Mouse (Mus musculus): Measurements from ENCODE around the gene Hoxb6. TPM values are rescaled to one million over a fixed set of nuclear protein-coding genes. Genes with fewer than 3 reads are reported as not detected.

Gene Hoxb6
- total RNA-seq, 2 experiments from 2014 or later: 0.43 to 0.75 TPM

GRCm38 (mm10) chr11:96281855-96282570 is 10.3 kb upstream of the Hoxb6 start, which contains the start of gene Hoxb8:
Hoxb8 (plus strand) TSS chr11:96281905.
- DNase-seq: no peak
- intact Hi-C loops (cut with DNase I; ENCODE audit: low total_unique reads): loop anchor here (5.0 kb wide), 1 partner anchor 580 kb away; no protein-coding TSS in a partner anchor

GRCm38 (mm10) chr11:96282795-96283430 is 9.4 kb upstream of the Hoxb6 start:
- DNase-seq: no peak
- intact Hi-C loops (cut with DNase I; ENCODE audit: low total_unique reads): loop anchor here (5.0 kb wide), 1 partner anchor 579 kb away; no protein-coding TSS in a partner anchor

- no peak for DNase-seq
- intact Hi-C loops (cut with DNase I; ENCODE audit: low total_unique reads): loop anchor here (5.0 kb wide), 1 partner anchor 578 kb away; no protein-coding TSS in a partner anchor
Observed at GRCm38 (mm10) chr11:96284041-96284749, 8.1 kb upstream of the Hoxb6 start.

GRCm38 (mm10) chr11:96284774-96285734 is 7.2 kb upstream of the Hoxb6 start:
- intact Hi-C loops (cut with DNase I; ENCODE audit: low total_unique reads): loop anchor here (5.0 kb wide), 1 partner anchor 577 kb away; no protein-coding TSS in a partner anchor
- no peak for DNase-seq

GRCm38 (mm10) chr11:96285771-96286738 is 6.2 kb upstream of the Hoxb6 start, which contains the start of gene Hoxb7:
Hoxb7 (plus strand) TSS chr11:96286623.
- intact Hi-C loops (cut with DNase I; ENCODE audit: low total_unique reads): no loop called here
- no peak for DNase-seq

- intact Hi-C loops (cut with DNase I; ENCODE audit: low total_unique reads): no loop called here
- DNase-seq: no peak
Observed at GRCm38 (mm10) chr11:96286739-96287385, 5.4 kb upstream of the Hoxb6 start.

- intact Hi-C loops (cut with DNase I; ENCODE audit: low total_unique reads): no loop called here
Observed at GRCm38 (mm10) chr11:96287411-96287810, 4.9 kb upstream of the Hoxb6 start.

GRCm38 (mm10) chr11:96288455-96289221 is 3.6 kb upstream of the Hoxb6 start:
- intact Hi-C loops (cut with DNase I; ENCODE audit: low total_unique reads): no loop called here
- DNase-seq: no peak

More at GRCm38 (mm10) chr11:96287411-96287810, 4.9 kb upstream of the Hoxb6 start:
- no peak for DNase-seq

GRCm38 (mm10) chr11:96289293-96289692 is 3.0 kb upstream of the Hoxb6 start:
- intact Hi-C loops (cut with DNase I; ENCODE audit: low total_unique reads): no loop called here

GRCm38 (mm10) chr11:96289837-96290236 is 2.4 kb upstream of the Hoxb6 start:
- DNase-seq: no peak
- intact Hi-C loops (cut with DNase I; ENCODE audit: low total_unique reads): no loop called here

More at GRCm38 (mm10) chr11:96289293-96289692, 3.0 kb upstream of the Hoxb6 start:
- DNase-seq: no peak

- no peak for DNase-seq
- intact Hi-C loops (cut with DNase I; ENCODE audit: low total_unique reads): no loop called here
Observed at GRCm38 (mm10) chr11:96290705-96291355, 1.4 kb upstream of the Hoxb6 start.

GRCm38 (mm10) chr11:96292565-96293301 is 457 bp downstream of the Hoxb6 start:
- intact Hi-C loops (cut with DNase I; ENCODE audit: low total_unique reads): no loop called here
- DNase-seq: no peak

- intact Hi-C loops (cut with DNase I; ENCODE audit: low total_unique reads): no loop called here
Observed at GRCm38 (mm10) chr11:96293302-96293921, 1.1 kb downstream of the Hoxb6 start.

GRCm38 (mm10) chr11:96294245-96295091 is 2.2 kb downstream of the Hoxb6 start:
- DNase-seq: peak; percentile 61
- intact Hi-C loops (cut with DNase I; ENCODE audit: low total_unique reads): no loop called here

More at GRCm38 (mm10) chr11:96293302-96293921, 1.1 kb downstream of the Hoxb6 start:
- DNase-seq: no peak

All from gastrocnemius, postnatal 14 days (tissue).